Mouse (Mus musculus): ENCODE data around the gene Nxt2. TPM values are rescaled to one million over a fixed set of nuclear protein-coding genes. Genes with fewer than 3 reads are reported as not detected.
"Not testable (repeated sequence)": the region's sequence is repeated elsewhere in the genome, so short reads cannot be mapped to it uniquely, and the experiment has no call there.

The Nxt2 gene
- polyA plus RNA-seq, 1 experiment from 2014 or later: 16.2 TPM

- no peak overlapping the region for H3K9ac ChIP-seq
Measured at GRCm38 (mm10) chrX:142228769-142229158, 2.2 kb downstream of the Nxt2 start.

DNA sequence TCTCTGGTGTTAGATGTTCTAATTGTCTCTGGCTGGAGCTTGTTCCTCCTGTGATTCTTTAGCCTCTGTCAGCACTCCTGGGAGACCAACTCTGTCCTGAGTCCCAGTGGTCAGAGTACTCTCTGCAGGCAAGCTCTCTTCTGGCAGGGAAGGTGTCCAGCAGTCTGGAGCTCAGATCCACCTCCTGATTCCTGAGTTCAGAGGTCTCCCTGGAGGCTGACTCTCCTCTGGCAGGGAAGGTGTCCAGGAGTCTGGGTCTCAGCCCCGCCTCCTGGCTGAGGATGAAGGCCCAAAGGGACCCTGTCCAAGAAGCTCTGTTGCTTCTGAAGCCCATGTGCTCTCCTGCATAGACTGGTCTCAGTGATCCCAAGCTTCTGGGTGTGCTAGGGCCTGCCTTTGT lies 9.6 kb downstream of the Nxt2 start:
- not testable (repeated sequence) for H3K27me3 ChIP-seq; H3K4me2 ChIP-seq; H3K36me3 ChIP-seq; ATAC-seq (ENCODE audit: insufficient number of reproducible peaks, insufficient read depth, low FRiP score, low TSS enrichment, low read depth); H3K27ac ChIP-seq; H3K9me3 ChIP-seq; H3K4me3 ChIP-seq; H3K9ac ChIP-seq; H3K4me1 ChIP-seq
- WGBS: 69% methylated on average over 1 of the region's 1 CpGs

More at GRCm38 (mm10) chrX:142228769-142229158, 2.2 kb downstream of the Nxt2 start:
- Histone ChIP-seq H3K4me3 (peak overlapping the region; percentile 53), H3K36me3 (no peaks in the 10 kb centered on the region), H3K27ac (no peak overlapping the region), H3K4me1 (no peaks in the 10 kb centered on the region), H3K9me3 (no peaks in the 10 kb centered on the region), H3K27me3 (no peaks in the 10 kb centered on the region), H3K4me2 (peak overlapping the region; percentile 52)
- no peak for ATAC-seq (ENCODE audit: insufficient number of reproducible peaks, insufficient read depth, low FRiP score, low TSS enrichment, low read depth)
- WGBS: 48% methylated on average over 7 of the region's 7 CpGs

DNA sequence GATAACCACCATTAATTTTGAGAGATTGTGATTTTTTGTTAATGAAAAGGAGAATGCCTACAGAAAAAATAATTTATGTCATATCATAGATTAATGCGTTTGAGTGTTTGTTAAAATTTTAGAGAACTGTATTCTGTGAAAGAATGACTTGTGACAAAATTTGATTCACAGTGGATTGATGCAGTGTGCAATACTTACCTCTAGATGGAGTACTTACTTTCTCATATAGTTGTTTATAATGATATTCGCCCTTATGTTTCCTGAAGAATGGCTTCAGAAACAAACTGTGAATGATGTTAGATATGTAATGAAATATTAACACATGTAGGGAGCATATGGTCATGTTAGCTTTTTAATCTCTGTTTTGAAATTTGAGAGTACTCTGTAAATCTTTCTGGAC lies 10.5 kb downstream of the Nxt2 start:
- Histone ChIP-seq H3K9ac (no peak overlapping the region), H3K4me1 (no peaks in the 10 kb centered on the region), H3K27me3 (0 out of 2 replicates have a peak, but pooled peaks cover 3% of the 10 kb centered on the region), H3K27ac (no peak overlapping the region), H3K4me2 (no peak overlapping the region), H3K4me3 (no peak overlapping the region), H3K9me3 (no peaks in the 10 kb centered on the region), H3K36me3 (no peaks in the 10 kb centered on the region)
- WGBS: 58% methylated on average over 2 of the region's 2 CpGs
- ATAC-seq (ENCODE audit: insufficient number of reproducible peaks, insufficient read depth, low FRiP score, low TSS enrichment, low read depth): no peak

DNA sequence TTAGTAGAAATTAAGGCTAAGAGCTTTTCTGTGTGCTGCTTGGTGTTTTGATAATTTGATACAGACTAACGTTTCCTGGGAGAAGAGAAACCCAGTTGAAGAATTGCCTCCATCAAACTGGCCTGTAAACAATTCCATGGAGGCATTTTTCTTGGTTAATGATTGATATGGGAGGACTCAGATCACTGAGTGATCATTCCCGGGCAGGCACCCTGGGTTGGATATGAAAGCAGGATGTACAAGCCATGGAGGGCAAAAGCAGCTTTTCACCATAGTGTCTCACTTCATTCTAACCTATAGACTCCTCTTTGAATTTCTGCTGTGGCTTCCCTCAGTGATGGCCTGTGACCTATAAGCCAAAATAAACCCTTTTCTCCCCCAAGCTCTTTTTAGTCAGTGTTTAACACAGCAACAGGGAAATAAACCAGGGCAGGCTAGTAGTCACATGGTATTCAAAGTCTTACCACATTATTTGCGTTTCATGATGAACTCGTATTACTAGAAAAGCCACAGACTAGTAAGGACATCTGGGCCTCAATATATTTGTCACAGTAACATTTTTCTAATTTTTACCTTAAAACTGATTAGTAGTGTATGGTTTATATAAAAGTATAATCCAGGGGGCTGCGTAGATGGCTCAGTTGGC lies 19.2 kb downstream of the Nxt2 start:
- WGBS: 61% methylated on average over 5 of the region's 5 CpGs
- no peak for ATAC-seq (ENCODE audit: insufficient number of reproducible peaks, insufficient read depth, low FRiP score, low TSS enrichment, low read depth)
- no peaks in the 10 kb centered on the region for H3K4me1 ChIP-seq
- H3K9ac ChIP-seq: no peak overlapping the region
- H3K27ac ChIP-seq: no peak overlapping the region
- H3K4me3 ChIP-seq: no peak overlapping the region
- H3K36me3 ChIP-seq: no peaks in the 10 kb centered on the region
- peaks cover 12% of the 10 kb centered on the region; the same call in 1 of the 2 replicates for H3K27me3 ChIP-seq
- no peaks in the 10 kb centered on the region for H3K9me3 ChIP-seq
- no peak overlapping the region for H3K4me2 ChIP-seq

DNA sequence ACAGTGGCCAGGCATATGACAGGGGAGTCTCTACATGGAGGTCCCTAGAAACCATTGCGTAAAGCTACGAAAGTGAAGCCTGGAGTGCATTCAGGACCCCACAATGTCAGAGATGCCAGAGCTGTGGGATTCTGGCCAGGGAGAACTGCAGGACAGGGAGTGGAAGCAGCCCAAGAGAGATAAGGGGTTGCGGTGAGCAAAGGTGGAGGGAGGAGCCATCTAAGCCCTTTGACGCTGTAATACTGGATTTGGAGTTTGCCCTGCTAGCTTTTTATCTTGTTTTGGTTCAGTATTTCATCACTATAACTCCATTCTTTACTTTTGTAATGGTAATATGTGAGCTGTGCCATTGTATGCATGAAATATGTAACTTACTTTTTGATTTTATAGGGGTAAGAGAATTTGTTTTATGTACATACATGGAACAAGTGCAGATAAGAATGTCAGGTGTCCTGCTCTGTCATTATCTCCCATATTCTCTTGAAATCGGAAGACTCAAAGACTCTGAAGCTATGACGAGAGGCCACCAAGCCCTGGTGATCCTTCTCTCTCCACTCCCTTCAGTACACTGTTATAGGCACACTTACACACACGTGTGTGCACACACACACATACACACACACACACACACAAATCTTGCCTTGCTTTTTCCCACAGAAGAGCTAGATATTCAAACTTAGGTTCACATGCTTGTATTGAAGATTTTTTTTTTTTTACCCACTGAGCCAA lies 23.6 kb downstream of the Nxt2 start:
- Histone ChIP-seq H3K27me3 (peaks cover 6% of the 10 kb centered on the region; the same call in 1 of the 2 replicates), H3K9me3 (no peaks in the 10 kb centered on the region), H3K36me3 (no peaks in the 10 kb centered on the region), H3K4me1 (no peaks in the 10 kb centered on the region), H3K9ac (no peak overlapping the region), H3K27ac (no peak overlapping the region), H3K4me2 (no peak overlapping the region), H3K4me3 (no peak overlapping the region)
- 80% methylated on average over 7 of the region's 7 CpGs for WGBS
- ATAC-seq (ENCODE audit: insufficient number of reproducible peaks, insufficient read depth, low FRiP score, low TSS enrichment, low read depth): no peak

DNA sequence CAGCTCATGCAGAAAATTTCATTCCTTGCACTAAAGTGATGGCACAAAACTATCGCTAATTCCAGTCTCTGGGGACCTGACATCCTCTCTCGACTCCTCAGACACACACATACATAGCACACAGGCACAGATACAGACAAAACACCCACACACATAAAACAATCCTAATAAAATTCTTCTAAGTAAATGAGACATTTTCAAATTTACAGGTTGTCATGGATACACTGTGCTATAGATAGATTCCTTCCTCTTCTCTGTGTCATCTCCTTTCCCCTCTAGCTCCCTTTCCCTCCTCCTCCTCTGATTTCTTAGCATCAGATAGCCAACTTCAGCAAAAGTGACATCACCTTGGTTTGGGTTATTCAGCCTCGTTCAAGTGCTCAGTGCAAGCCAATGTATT lies 49.5 kb downstream of the Nxt2 start:
- no peaks in the 10 kb centered on the region for H3K36me3 ChIP-seq
- H3K9ac ChIP-seq: no peak overlapping the region
- no peak overlapping the region for H3K27ac ChIP-seq
- no peak overlapping the region for H3K4me3 ChIP-seq
- H3K9me3 ChIP-seq: no peaks in the 10 kb centered on the region
- H3K27me3 ChIP-seq: peaks cover 28% of the 10 kb centered on the region
- no peaks in the 10 kb centered on the region for H3K4me1 ChIP-seq
- 74% methylated on average over 3 of the region's 3 CpGs for WGBS
- ATAC-seq (ENCODE audit: insufficient number of reproducible peaks, insufficient read depth, low FRiP score, low TSS enrichment, low read depth): no peak
- no peak overlapping the region for H3K4me2 ChIP-seq

GRCm38 (mm10) chrX:142276573-142276972 lies 50.0 kb downstream of the Nxt2 start:
- peaks cover 26% of the 10 kb centered on the region for H3K27me3 ChIP-seq
- no peak overlapping the region for H3K4me3 ChIP-seq
- H3K9ac ChIP-seq: no peak overlapping the region
- no peak overlapping the region for H3K4me2 ChIP-seq
- H3K9me3 ChIP-seq: no peaks in the 10 kb centered on the region
- no peak overlapping the region for H3K27ac ChIP-seq
- no peak for ATAC-seq (ENCODE audit: insufficient number of reproducible peaks, insufficient read depth, low FRiP score, low TSS enrichment, low read depth)
- H3K4me1 ChIP-seq: no peaks in the 10 kb centered on the region
- H3K36me3 ChIP-seq: no peaks in the 10 kb centered on the region
- 56% methylated on average over 3 of the region's 3 CpGs for WGBS

GRCm38 (mm10) chrX:142285905-142286304 lies 59.3 kb downstream of the Nxt2 start:
- H3K9me3 ChIP-seq: no peaks in the 10 kb centered on the region
- no peak overlapping the region for H3K4me3 ChIP-seq
- ATAC-seq (ENCODE audit: insufficient number of reproducible peaks, insufficient read depth, low FRiP score, low TSS enrichment, low read depth): no peak
- no peaks in the 10 kb centered on the region for H3K4me1 ChIP-seq
- no peak overlapping the region for H3K9ac ChIP-seq
- 42% methylated on average over 5 of the region's 5 CpGs for WGBS
- no peak overlapping the region for H3K4me2 ChIP-seq
- peaks cover 42% of the 10 kb centered on the region for H3K27me3 ChIP-seq
- H3K27ac ChIP-seq: no peak overlapping the region
- no peaks in the 10 kb centered on the region for H3K36me3 ChIP-seq

Other genes starting within 250 kb of the Nxt2 start
- not detected in 2 replicates for gene Gucy2f, start 29.8 kb upstream of the Nxt2 start, polyA plus RNA-seq (2015; fragmentation: Nextera tagmentation; extraction: Ambion mirVana)
- 17.4 and 17.9 TPM in 2 replicates for gene Kcne1l, start 79.5 kb downstream of the Nxt2 start, polyA plus RNA-seq (2015; fragmentation: Nextera tagmentation; extraction: Ambion mirVana)
- gene Acsl4, start 163.8 kb downstream of the Nxt2 start, polyA plus RNA-seq (2015; fragmentation: Nextera tagmentation; extraction: Ambion mirVana): 7.8 and 9.2 TPM in 2 replicates